Mouse (Mus musculus) lung, postnatal 14 days (tissue): Measurements from ENCODE around the gene Figla.
"Not testable (repeated sequence)": the region's sequence is repeated elsewhere in the genome, so short reads cannot be mapped to it uniquely, and the experiment has no call there.

Experiments
- DNase-seq: peaks from one replicate; pipeline ENCODE4 v3.0.0; 2021

The Figla gene

DNA sequence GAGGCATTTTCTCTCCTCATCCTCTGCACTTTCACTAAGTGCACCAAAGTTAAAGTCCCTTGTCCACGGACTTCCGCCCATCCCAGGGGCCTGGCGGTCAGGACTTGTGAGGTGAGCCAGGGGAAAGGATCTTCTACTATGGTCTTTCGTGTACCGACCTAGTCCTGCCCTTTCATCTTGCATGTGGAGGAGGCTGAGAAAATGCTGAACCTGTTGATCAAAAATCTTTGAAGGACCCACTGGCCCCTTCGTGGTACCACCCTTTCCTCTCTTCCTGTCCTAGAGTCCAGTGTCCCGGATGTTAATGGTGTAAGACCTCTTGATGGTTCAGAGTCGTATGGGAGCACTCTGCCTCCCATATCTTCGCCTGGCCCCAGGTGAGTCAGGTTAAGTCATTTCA is at the start of gene Figla:
TSS of gene Figla (plus strand) at position 301 of the 400 bp plus-strand sequence.
- DNase-seq = no peak

DNA sequence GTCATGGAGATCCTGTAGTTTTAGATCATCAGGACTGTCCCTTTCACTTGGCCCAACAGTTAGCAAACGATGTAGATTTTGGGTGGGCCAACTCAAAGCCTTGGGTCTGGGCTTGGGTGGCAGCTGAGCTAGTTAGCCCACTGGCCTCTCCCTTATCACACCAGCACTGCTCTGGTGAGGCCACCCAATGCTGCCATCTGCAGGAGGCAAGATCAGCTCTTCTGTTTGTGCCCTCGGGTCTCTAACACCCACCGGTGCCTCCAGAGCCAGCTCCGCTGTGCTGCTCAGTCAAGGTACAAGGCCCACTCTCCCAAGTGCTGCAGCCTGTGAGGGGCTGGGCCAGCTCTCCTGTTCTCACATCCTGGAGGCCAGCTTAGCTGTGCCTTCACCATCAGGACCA is 49.3 kb upstream of the Figla start:
- DNase-seq = no peak

- DNase-seq = no peak
These were observed 46.1 kb upstream of the Figla start for GRCm38 (mm10) chr6:85969889-85970288.

DNA sequence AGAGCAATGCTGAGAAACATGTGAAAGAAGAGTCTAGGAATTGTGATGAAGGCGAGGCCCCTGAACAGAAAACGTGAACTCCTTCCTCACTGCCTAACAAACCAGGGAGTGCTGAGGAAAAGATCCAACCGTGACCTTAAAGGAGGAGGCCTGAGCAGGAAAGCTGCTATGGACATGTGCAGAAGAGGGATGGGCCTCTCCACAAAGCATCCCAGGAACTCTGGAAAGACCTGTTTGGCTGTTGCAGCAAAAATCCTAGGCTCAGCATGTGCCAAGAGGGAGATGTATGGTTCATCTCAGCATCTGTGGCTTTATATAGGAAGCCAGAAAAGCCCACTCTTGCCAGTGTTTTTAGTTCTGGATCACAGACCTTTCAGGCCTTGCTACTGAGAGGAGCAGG is 43.3 kb upstream of the Figla start:
- no peak for DNase-seq

DNA sequence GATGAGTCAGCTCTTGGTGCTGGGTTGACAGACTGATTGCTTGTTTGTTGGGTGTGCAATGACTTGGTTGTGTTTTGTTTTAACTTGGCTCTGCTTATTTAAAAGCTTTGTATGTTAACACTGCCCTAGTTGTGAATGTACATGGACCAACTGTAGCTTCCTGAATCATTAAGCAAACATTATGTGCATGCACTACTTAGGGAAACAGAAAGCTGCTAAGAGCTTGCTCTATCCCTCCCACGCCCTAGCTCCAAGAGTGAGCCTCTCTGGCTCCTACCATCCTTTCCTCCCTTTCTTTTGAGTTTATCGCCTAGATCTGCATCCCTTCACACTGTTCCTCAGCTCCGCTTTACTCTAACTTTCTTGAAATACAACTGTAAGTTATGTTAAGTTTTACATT is 42.6 kb upstream of the Figla start:
- DNase-seq = no peak

GRCm38 (mm10) chr6:85974941-85975617 is 40.9 kb upstream of the Figla start:
- DNase-seq = no peak

- DNase-seq = no peak
These were observed 40.2 kb upstream of the Figla start for GRCm38 (mm10) chr6:85975761-85976160.

- no peak for DNase-seq
These were observed 39.7 kb upstream of the Figla start for GRCm38 (mm10) chr6:85976242-85976641.

GRCm38 (mm10) chr6:85978736-85979135 is 37.2 kb upstream of the Figla start:
- not testable (repeated sequence) for DNase-seq

GRCm38 (mm10) chr6:85984351-85984750 is 31.6 kb upstream of the Figla start:
- DNase-seq = no peak

GRCm38 (mm10) chr6:85989570-85989969 is 26.4 kb upstream of the Figla start:
- DNase-seq = not testable (repeated sequence)

DNA sequence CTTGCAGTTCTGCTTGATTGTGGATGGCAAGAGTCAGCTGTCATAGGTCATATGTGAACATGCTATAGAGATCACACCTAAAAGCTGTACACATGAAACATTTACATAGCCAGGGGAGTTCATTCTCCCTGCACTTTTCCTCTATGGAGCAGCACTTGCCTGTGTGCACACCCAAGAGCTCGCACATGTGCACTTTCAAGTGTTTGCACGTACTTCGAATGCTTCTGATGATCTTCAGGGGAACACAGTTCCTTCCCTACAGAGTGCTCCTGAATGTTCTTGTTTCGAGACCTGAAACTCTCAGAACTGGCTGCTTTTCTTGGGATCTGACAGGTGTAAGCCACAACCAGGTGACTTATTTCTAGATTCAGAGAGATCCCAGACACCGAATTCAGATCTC is 25.2 kb upstream of the Figla start:
- DNase-seq = not testable (repeated sequence)

DNA sequence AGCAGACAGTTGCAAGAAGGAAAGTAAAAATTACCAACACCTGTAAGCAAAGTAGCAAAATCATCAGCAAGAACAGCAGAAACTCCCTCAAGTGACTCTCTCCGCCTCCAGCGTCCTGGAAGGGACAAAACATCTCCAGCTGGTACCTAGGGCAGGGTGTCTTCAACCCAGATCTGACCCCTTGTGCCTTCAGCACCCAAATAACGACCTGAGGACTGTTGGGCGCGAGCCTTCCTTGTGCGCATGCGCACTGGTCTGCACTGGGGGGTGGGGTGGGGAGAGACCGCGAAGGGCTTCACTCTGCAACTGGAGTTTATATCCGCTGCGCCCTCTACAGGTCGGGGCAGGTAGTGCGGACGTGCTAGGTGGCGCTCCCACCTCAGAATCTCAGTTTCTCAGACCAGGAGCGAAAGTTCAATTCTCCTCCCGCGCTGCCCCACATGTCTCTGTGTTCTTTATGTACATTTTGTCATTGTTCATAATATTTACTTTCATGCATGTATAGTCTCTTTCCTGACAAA is 12.5 kb upstream of the Figla start:
- DNase-seq = peak; percentile 34

- DNase-seq = peak; percentile 81
These were observed 11.5 kb upstream of the Figla start for GRCm38 (mm10) chr6:86004271-86005148.

DNA sequence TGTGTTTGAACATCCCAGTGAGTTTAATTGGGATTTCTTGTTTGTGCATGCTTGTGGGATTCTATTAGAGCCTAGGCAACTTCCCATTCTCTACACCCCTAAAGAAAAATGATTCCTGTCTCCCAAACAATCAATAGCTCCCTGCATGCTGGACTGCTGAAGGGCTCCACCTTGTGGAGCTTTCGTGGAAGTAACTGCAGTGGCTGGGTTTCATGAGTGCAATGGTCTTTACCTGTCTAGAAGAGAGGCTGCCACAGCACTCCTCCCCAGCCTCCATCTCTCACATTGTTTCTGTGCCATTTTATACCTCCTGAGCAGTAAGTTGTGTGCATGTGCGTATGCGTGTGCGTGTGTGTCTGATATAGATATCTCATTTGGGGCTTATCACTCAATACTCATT is 6.0 kb upstream of the Figla start:
- DNase-seq = peak; percentile 56

DNA sequence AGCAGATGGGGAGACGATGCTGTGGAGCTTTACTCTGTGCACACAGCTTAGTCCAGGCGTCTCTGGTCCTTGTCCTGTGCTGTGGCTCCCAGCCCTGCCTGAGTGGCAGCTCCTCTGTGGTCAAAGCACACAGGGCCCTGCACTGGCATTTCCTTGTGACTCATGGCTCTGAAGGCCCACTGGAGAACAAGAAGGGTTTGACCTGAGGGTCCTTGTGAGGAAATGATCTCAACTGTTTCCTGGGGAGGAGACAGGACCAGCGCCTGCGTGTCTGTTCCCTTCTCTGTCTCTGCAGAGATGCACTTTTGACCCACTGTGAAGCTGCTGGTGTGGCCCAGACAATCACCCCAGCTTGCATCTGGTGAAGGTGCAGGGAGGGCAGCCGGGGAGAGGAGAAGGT is 1.2 kb upstream of the Figla start:
- not testable (repeated sequence) for DNase-seq

DNA sequence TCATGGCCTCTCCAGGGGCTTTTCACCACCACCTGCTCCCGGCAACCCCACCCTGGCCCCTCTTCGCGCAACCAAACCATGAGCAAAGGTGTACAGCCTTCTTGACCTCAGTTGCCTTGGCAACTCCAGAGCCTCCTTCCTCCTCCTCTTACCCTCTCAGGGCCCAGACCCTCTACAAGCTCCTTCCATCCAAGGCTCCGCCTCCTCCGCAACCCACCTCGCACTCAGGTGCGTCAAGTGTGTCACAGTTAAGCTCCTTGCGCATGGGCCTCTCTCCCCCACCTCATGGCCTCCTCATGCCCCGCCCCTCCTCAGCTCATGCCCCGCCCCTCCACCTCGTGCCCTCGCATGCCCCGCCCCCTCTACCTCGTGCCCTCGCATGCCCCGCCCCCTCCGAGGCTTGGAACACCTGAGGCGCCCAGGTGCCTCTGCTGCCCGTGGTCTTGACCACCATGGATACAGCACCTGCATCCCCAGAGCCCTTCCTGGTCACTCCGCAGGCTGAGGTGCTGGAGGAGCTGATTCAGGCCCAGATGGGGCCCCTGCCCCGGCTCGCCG is 901 bp downstream of the Figla start:
- DNase-seq = no peak

DNA sequence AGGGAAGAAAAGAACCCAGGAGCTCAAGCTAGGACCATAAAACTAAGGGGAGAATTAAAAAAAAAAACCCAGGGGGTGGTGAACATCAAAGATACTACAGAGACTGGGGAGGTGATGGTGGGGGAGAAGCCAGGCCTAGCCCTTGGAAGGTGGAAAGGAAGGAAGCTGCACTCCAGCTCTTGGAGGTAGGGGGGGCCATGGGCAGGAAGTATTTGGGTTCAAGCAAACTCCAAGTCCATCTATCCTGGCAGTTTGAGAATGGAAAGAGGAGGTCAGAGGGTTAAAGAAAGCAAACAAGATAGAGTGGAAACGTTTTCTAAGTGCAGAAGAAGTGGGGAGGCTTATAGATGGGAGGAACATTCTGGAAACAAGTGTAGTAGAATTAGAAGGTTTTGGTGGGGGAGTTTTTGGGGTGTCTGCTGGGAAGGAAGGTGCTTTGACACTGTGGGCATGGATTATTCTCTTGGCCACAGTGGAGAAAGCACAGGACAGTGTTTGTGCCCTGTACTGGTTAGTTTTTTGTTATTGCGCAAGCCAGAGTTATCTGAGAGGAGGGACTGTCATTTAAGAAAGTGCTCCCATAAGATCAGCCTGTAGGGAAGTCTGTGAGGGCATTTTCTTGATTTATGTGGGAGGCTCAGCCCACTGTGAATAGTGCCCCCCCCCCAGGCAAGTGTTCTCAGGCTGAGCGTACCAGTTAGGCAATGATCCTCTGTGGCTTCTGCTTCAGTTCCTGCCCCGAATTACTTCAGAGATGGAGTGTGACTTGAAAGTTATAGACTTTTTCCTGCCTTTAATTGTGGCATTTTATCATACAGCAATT is 3.7 kb downstream of the Figla start:
- no peak for DNase-seq

DNA sequence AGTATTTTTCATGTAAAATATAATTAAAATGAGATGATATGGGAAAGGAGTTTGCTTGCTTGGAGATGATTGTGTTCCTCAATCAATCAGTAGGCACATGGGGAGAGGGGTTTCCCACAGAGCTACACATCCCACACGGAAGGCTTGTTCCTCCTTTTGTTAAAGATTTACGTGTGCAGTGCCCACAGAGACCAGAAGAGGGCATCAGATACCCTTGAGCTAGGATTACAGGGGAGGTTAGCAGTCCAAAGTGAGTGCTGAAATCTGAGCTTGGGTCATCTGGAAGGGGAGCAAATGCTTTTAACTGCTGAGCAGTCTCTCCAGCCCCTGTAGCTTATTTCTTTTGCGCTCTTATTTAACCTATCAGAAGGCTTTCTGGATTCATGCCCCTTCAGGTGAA is 5.0 kb downstream of the Figla start:
- DNase-seq = peak; percentile 60

GRCm38 (mm10) chr6:86026632-86027292 is 10.8 kb downstream of the Figla start:
- DNase-seq = no peak

DNA sequence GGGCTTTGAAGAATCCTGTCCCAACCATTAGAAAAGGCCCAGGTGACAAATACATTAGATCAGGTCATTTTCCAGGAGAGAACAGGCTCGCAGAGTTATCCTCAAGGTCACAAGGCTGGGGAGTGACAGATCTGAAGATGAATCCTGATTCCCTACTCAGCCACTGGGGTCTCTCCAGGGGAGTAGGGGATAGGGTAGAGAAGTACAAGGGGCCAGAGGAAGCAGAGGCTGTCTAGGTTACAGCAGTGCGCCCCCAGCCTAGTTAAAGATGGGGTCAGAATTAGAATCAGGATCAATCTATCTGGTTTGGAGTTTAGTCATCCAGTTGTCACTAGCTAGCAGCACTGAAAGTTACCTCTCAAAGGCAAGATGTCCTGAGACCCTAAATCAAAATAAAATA is 12.2 kb downstream of the Figla start:
- no peak for DNase-seq
